Mouse (Mus musculus) erythroblast, adult 5-6 weeks (primary cell): ENCODE measurements around the gene Tead4. TPM values are rescaled to one million over a fixed set of nuclear protein-coding genes. Genes with fewer than 3 reads are reported as not detected.

Source experiments
- ATAC-seq: replicated peaks from 2 replicates; pipeline ENCODE4 v1.8.0; 2016; ENCODE audit warnings: moderate number of reproducible peaks, mild to moderate bottlenecking, moderate TSS enrichment, inconsistent platforms; ENCODE audit not compliant: poor library complexity, low FRiP score, severe bottlenecking
- total RNA-seq, 2 experiments: library from RNA; stranded (forward) in 1 of 2; stranded (reverse) in 1 of 2; fragments of 150-400 nt in 1 of 2; fragments of 200-764, 138-1000 nt in 1 of 2; gene quantifications; 2 replicates each; pipeline versions ENCODE4 v1.2.3 to v1.2.4; 2015 to 2017; ENCODE audit warnings: low replicate concordance in 2 of 2

Tead4 gene
- total RNA-seq, 2 experiments from 2014 or later, result not detected

GRCm38 (mm10) chr6:128183521-128183920 is 117.1 kb downstream of the Tead4 start:
- ATAC-seq, result no peak

GRCm38 (mm10) chr6:128181176-128181575 is 119.4 kb downstream of the Tead4 start:
- no peak for ATAC-seq

DNA sequence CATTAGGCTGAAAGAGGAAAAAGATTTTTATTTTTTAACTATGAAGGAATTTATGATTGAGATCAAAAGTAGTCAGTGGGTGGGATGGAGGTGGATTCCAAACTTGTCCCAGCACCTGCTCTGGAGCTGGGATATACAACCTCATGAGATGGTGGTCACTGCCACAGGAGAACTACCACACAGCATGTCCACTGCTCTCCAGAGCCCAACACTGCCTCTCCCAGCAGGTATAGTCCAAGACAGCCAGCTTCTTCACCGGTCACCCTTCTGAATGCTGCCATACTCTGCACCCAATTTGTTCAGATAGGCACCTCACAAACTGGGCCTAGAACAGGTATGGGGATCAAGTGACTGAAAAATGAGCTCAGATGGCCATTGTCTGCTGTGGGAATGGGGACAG is 121.0 kb downstream of the Tead4 start:
- ATAC-seq, result no peak

- no peak for ATAC-seq
These were observed 121.4 kb downstream of the Tead4 start for GRCm38 (mm10) chr6:128179247-128179646.

DNA sequence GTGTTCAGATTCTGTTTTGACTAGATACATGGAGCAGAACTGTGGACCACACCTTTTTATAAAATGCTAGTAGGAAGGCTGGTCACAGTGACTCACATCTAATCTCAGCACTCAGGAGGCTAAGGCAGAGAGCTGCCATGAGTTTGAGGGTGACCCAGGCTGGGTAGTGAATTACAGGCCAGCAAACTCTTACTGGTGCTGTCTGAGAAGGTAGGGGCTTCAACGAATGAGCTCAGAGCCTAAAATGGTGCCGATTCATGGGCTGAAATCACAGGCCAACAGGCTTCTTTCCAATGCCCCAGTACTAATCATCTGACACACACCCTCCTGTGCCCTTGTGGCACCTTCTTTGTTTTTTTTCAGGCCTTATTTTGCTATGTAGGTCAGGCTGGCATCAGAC is 121.9 kb downstream of the Tead4 start:
- no peak for ATAC-seq

Other genes starting within 250 kb of the Tead4 start
- 0.63 TPM in 1 of 2 replicates, not detected in the other for gene Tspan9, start 157.2 kb downstream of the Tead4 start, total RNA-seq (2015; ENCODE audit: low replicate concordance)
- 0.26 and 0.56 TPM in 2 replicates for gene Tspan9, start 157.2 kb downstream of the Tead4 start, total RNA-seq (2017; ENCODE audit: low replicate concordance)
- gene Tulp3, start 55.0 kb upstream of the Tead4 start, total RNA-seq (2015; ENCODE audit: low replicate concordance), result 0.38 and 0.42 TPM in 2 replicates
- gene Tulp3, start 55.0 kb upstream of the Tead4 start, total RNA-seq (2017; ENCODE audit: low replicate concordance), result not detected in 2 replicates
- 37.4 and 39.6 TPM in 2 replicates for gene Rhno1, start 62.1 kb upstream of the Tead4 start, total RNA-seq (2015; ENCODE audit: low replicate concordance)
- 19.5 and 38.2 TPM in 2 replicates for gene Rhno1, start 62.1 kb upstream of the Tead4 start, total RNA-seq (2017; ENCODE audit: low replicate concordance)
- 17.7 and 25.9 TPM in 2 replicates for gene Foxm1, start 62.1 kb upstream of the Tead4 start, total RNA-seq (2015; ENCODE audit: low replicate concordance)
- 14.1 and 29.7 TPM in 2 replicates for gene Foxm1, start 62.1 kb upstream of the Tead4 start, total RNA-seq (2017; ENCODE audit: low replicate concordance)
- not detected in 2 replicates for gene Tex52, start 74.6 kb upstream of the Tead4 start, total RNA-seq (2015; ENCODE audit: low replicate concordance)
- not detected in 2 replicates for gene Tex52, start 74.6 kb upstream of the Tead4 start, total RNA-seq (2017; ENCODE audit: low replicate concordance)
- gene Gm44596, start 74.7 kb upstream of the Tead4 start, total RNA-seq (2015; ENCODE audit: low replicate concordance), result not detected in 2 replicates
- not detected in 2 replicates for gene Gm44596, start 74.7 kb upstream of the Tead4 start, total RNA-seq (2017; ENCODE audit: low replicate concordance)
- not detected in 2 replicates for gene Nrip2, start 98.5 kb upstream of the Tead4 start, total RNA-seq (2015; ENCODE audit: low replicate concordance)
- not detected in 2 replicates for gene Nrip2, start 98.5 kb upstream of the Tead4 start, total RNA-seq (2017; ENCODE audit: low replicate concordance)
- 12.7 and 53.8 TPM in 2 replicates for gene Itfg2, start 124.1 kb upstream of the Tead4 start, total RNA-seq (2015; ENCODE audit: low replicate concordance)
- 5.3 and 13.7 TPM in 2 replicates for gene Itfg2, start 124.1 kb upstream of the Tead4 start, total RNA-seq (2017; ENCODE audit: low replicate concordance)
- 16.1 and 19.2 TPM in 2 replicates for gene Fkbp4, start 137.9 kb upstream of the Tead4 start, total RNA-seq (2015; ENCODE audit: low replicate concordance)
- gene Fkbp4, start 137.9 kb upstream of the Tead4 start, total RNA-seq (2017; ENCODE audit: low replicate concordance), result 34.8 and 68.4 TPM in 2 replicates
- gene Pzp, start 225.9 kb upstream of the Tead4 start, total RNA-seq (2015; ENCODE audit: low replicate concordance), result not detected in 2 replicates
- not detected in 2 replicates for gene Pzp, start 225.9 kb upstream of the Tead4 start, total RNA-seq (2017; ENCODE audit: low replicate concordance)